8 mouse cellular contexts compared by ENCODE assay signal in genomic region chr5:135903551-135904151, GRCm38 (mm10). TPM values are rescaled to one million over a fixed set of nuclear protein-coding genes. Genes with fewer than 3 reads are reported as not detected.
DNase-seq lines count a peak whose midpoint lies in the region; ATAC-seq and TF ChIP-seq lines count a peak whose summit lies in the region.

No protein-coding gene starts in this region.

- peak; percentile 96 for ATAC-seq in forebrain, embryonic 12.5 days (ENCODE audit: low FRiP score)
- ATAC-seq in heart, postnatal 0 days (ENCODE audit: insufficient read depth, low read depth), result peak; percentile 90
- ATAC-seq in liver, embryonic 15.5 days (ENCODE audit: insufficient read depth), result peak; percentile 72
- ATAC-seq in neural tube, embryonic 12.5 days (ENCODE audit: low FRiP score, low read depth), result peak; percentile 97
- peak; percentile 96 for ATAC-seq in stomach, postnatal 0 days (ENCODE audit: low FRiP score, low TSS enrichment)

- TF ChIP-seq EP300 in heart, postnatal 0 days (IDR thresholded peaks at IDR 0.05; ENCODE audit: low read depth), result no peak
- TF ChIP-seq EP300 in stomach, postnatal 0 days (optimal IDR thresholded peaks at IDR 0.05), result no peak

- H3K27me3 ChIP-seq in E14TG2a.4 (ENCODE audit: insufficient read depth, low read length), result no peaks in the 10 kb centered on the region
- no peaks in the 10 kb centered on the region for H3K27me3 ChIP-seq in forebrain, embryonic 12.5 days
- no peaks in the 10 kb centered on the region for H3K27me3 ChIP-seq in heart, postnatal 0 days (ENCODE audit: control insufficient read depth, insufficient read depth, low read length)
- no peaks in the 10 kb centered on the region for H3K27me3 ChIP-seq in liver, embryonic 15.5 days
- H3K27me3 ChIP-seq in neural tube, embryonic 12.5 days (replicated peaks), result no peaks in the 10 kb centered on the region
- H3K27me3 ChIP-seq in stomach, postnatal 0 days (ENCODE audit: control insufficient read depth, insufficient read depth, low read length), result no peaks in the 10 kb centered on the region

- peak; percentile 95 for TF ChIP-seq CTCF in E14TG2a.4 (conservative IDR thresholded peaks at IDR 0.05; ENCODE audit: low read length)
- peak; percentile 97 for TF ChIP-seq CTCF in heart, postnatal 0 days (IDR thresholded peaks at IDR 0.05; ENCODE audit: low read depth)
- peak; percentile 94 for TF ChIP-seq CTCF in stomach, postnatal 0 days (IDR thresholded peaks at IDR 0.05; ENCODE audit: low read depth)

- peak overlapping the region; percentile 74 for H3K27ac ChIP-seq in forebrain, embryonic 12.5 days
- H3K27ac ChIP-seq in heart, postnatal 0 days (ENCODE audit: low read depth), result peak overlapping the region; percentile 64; the same call in 1 of the 2 replicates
- no peak overlapping the region for H3K27ac ChIP-seq in liver, embryonic 15.5 days (replicated peaks)
- H3K27ac ChIP-seq in neural tube, embryonic 12.5 days, result peak overlapping the region; percentile 59
- 0 out of 2 replicates have a peak overlapping the region, but pooled peaks have one; percentile 30 for H3K27ac ChIP-seq in stomach, postnatal 0 days (replicated peaks)

- DNase-seq in c-Kit-positive CD71-positive TER-119-negative erythroid progenitor cells, embryonic 14.5 days (ENCODE audit: low read depth), result peak; percentile 56
- peak; percentile 83 for DNase-seq in heart, postnatal 0 days (ENCODE audit: low spot score)
- DNase-seq in kidney, postnatal 4 days, result peak; percentile 95 to 96
- DNase-seq in stomach, postnatal 0 days (ENCODE audit: low spot score), result peak; percentile 89

- peak overlapping the region; percentile 65 for H3K4me2 ChIP-seq in forebrain, embryonic 12.5 days
- peak overlapping the region; percentile 67 for H3K4me2 ChIP-seq in heart, postnatal 0 days (ENCODE audit: low read depth, low read length)
- peak overlapping the region; percentile 59 for H3K4me2 ChIP-seq in liver, embryonic 15.5 days
- peak overlapping the region; percentile 72 for H3K4me2 ChIP-seq in neural tube, embryonic 12.5 days (replicated peaks)
- peak overlapping the region; percentile 64 for H3K4me2 ChIP-seq in stomach, postnatal 0 days (replicated peaks; ENCODE audit: low read depth)

- H3K9ac ChIP-seq in forebrain, embryonic 12.5 days, result peak overlapping the region; percentile 41; the same call in 1 of the 2 replicates
- no peak overlapping the region for H3K9ac ChIP-seq in heart, postnatal 0 days (replicated peaks; ENCODE audit: low read depth, low read length)
- no peak overlapping the region for H3K9ac ChIP-seq in liver, embryonic 15.5 days
- peak overlapping the region; percentile 38; the same call in 1 of the 2 replicates for H3K9ac ChIP-seq in neural tube, embryonic 12.5 days
- peak overlapping the region; percentile 53 for H3K9ac ChIP-seq in stomach, postnatal 0 days (ENCODE audit: low read length)

- peak overlapping the region; percentile 72 for H3K4me3 ChIP-seq in E14TG2a.4 (replicated peaks; ENCODE audit: low read length)
- H3K4me3 ChIP-seq in forebrain, embryonic 12.5 days (replicated peaks), result peak overlapping the region; percentile 33
- peak overlapping the region; percentile 42 for H3K4me3 ChIP-seq in heart, postnatal 0 days (ENCODE audit: low read depth, low read length)
- peak overlapping the region; percentile 29 for H3K4me3 ChIP-seq in liver, embryonic 15.5 days (replicated peaks)
- H3K4me3 ChIP-seq in neural tube, embryonic 12.5 days, result peak overlapping the region; percentile 35
- peak overlapping the region; percentile 37 for H3K4me3 ChIP-seq in stomach, postnatal 0 days (ENCODE audit: low read depth, low read length)

- H3K9me3 ChIP-seq in E14TG2a.4 (ENCODE audit: low read length), result no peaks in the 10 kb centered on the region
- H3K9me3 ChIP-seq in forebrain, embryonic 12.5 days, result no peaks in the 10 kb centered on the region
- H3K9me3 ChIP-seq in heart, postnatal 0 days (replicated peaks; ENCODE audit: control insufficient read depth, low read length), result no peaks in the 10 kb centered on the region
- no peaks in the 10 kb centered on the region for H3K9me3 ChIP-seq in liver, embryonic 15.5 days (replicated peaks)
- H3K9me3 ChIP-seq in neural tube, embryonic 12.5 days, result no peaks in the 10 kb centered on the region
- no peaks in the 10 kb centered on the region for H3K9me3 ChIP-seq in stomach, postnatal 0 days (ENCODE audit: control insufficient read depth, low read length)

- WGBS in forebrain, embryonic 12.5 days, result under 1% methylated on average over 30 of the region's 30 CpGs
- WGBS in heart, postnatal 0 days, result 2% methylated on average over 30 of the region's 30 CpGs
- WGBS in liver, embryonic 15.5 days (ENCODE audit: insufficient replicate concordance), result 5% methylated on average over 30 of the region's 30 CpGs
- under 1% methylated on average over 30 of the region's 30 CpGs for WGBS in neural tube, embryonic 12.5 days
- 3% methylated on average over 30 of the region's 30 CpGs for WGBS in stomach, postnatal 0 days

- peaks cover 87% of the 10 kb centered on the region for H3K4me1 ChIP-seq in E14TG2a.4 (replicated peaks; ENCODE audit: low read depth, low read length)
- peaks cover 24% of the 10 kb centered on the region for H3K4me1 ChIP-seq in forebrain, embryonic 12.5 days
- H3K4me1 ChIP-seq in heart, postnatal 0 days (ENCODE audit: control insufficient read depth, insufficient read depth), result peaks cover 21% of the 10 kb centered on the region
- H3K4me1 ChIP-seq in liver, embryonic 15.5 days (replicated peaks), result peaks cover 50% of the 10 kb centered on the region
- peaks cover 7% of the 10 kb centered on the region; the same call in 1 of the 2 replicates for H3K4me1 ChIP-seq in neural tube, embryonic 12.5 days
- no peaks in the 10 kb centered on the region for H3K4me1 ChIP-seq in stomach, postnatal 0 days (replicated peaks; ENCODE audit: control insufficient read depth, insufficient read depth)

- peaks cover 46% of the 10 kb centered on the region for H3K36me3 ChIP-seq in E14TG2a.4 (ENCODE audit: insufficient read depth, low read length)
- peaks cover 22% of the 10 kb centered on the region for H3K36me3 ChIP-seq in forebrain, embryonic 12.5 days (replicated peaks)
- 0 out of 2 replicates have a peak, but pooled peaks cover 6% of the 10 kb centered on the region for H3K36me3 ChIP-seq in heart, postnatal 0 days (replicated peaks; ENCODE audit: control insufficient read depth, insufficient read depth, low read length)
- H3K36me3 ChIP-seq in liver, embryonic 15.5 days (replicated peaks), result no peaks in the 10 kb centered on the region
- H3K36me3 ChIP-seq in neural tube, embryonic 12.5 days, result peaks cover 16% of the 10 kb centered on the region; the same call in 1 of the 2 replicates
- H3K36me3 ChIP-seq in stomach, postnatal 0 days (ENCODE audit: control insufficient read depth, insufficient read depth, low read length), result 0 out of 2 replicates have a peak, but pooled peaks cover 8% of the 10 kb centered on the region

RNA-seq across cellular contexts. Expression of gene Hspb1, which starts 15.9 kb away (rescaled TPM):
- 7.8 and 10.7 TPM in 2 replicates for polyA plus RNA-seq in forebrain, embryonic 12.5 days (2016; fragmentation: Nextera tagmentation; extraction: Ambion mirVana)
- 1,178 and 1,316 TPM in 2 replicates for total RNA-seq in heart, postnatal 0 days (2014; rRNA removed; ENCODE audit: low replicate concordance)
- 974 and 1,039 TPM in 2 replicates for polyA plus RNA-seq in heart, postnatal 0 days (2015; fragmentation: Nextera tagmentation; extraction: Ambion mirVana)
- 12.6 and 16.1 TPM in 2 replicates for polyA plus RNA-seq in liver, embryonic 15.5 days (2015; fragmentation: Nextera tagmentation; extraction: Ambion mirVana)
- polyA plus RNA-seq in neural tube, embryonic 12.5 days (2016; fragmentation: Nextera tagmentation; extraction: Ambion mirVana), result 22.3 and 26.5 TPM in 2 replicates
- polyA plus RNA-seq in stomach, postnatal 0 days (2015; fragmentation: Nextera tagmentation; extraction: Ambion mirVana), result 1,235 and 1,355 TPM in 2 replicates

RNA-seq across cellular contexts. Expression of gene Ywhag, which starts 30.8 kb away (rescaled TPM):
- 410 and 460 TPM in 2 replicates for polyA plus RNA-seq in forebrain, embryonic 12.5 days (2016; fragmentation: Nextera tagmentation; extraction: Ambion mirVana)
- 47.3 and 67.2 TPM in 2 replicates for total RNA-seq in heart, postnatal 0 days (2014; rRNA removed; ENCODE audit: low replicate concordance)
- polyA plus RNA-seq in heart, postnatal 0 days (2015; fragmentation: Nextera tagmentation; extraction: Ambion mirVana), result 137 and 149 TPM in 2 replicates
- 60.9 and 65.4 TPM in 2 replicates for polyA plus RNA-seq in liver, embryonic 15.5 days (2015; fragmentation: Nextera tagmentation; extraction: Ambion mirVana)
- 516 and 524 TPM in 2 replicates for polyA plus RNA-seq in neural tube, embryonic 12.5 days (2016; fragmentation: Nextera tagmentation; extraction: Ambion mirVana)
- 86.0 and 89.2 TPM in 2 replicates for polyA plus RNA-seq in stomach, postnatal 0 days (2015; fragmentation: Nextera tagmentation; extraction: Ambion mirVana)

Comparison
In these comparisons a context has a peak if more than half of its experiments do, and no peak if none do; other contexts are left out.
1. H3K9ac ChIP-seq: peak in forebrain, embryonic 12.5 days (single experiment), neural tube, embryonic 12.5 days (single experiment) and stomach, postnatal 0 days (single experiment); none in heart, postnatal 0 days (single experiment) and liver, embryonic 15.5 days (single experiment).
2. RNA of gene Hspb1, which starts 15.9 kb away (polyA plus RNA-seq): 1,235 to 1,355 TPM in stomach, postnatal 0 days and 974 to 1,039 TPM in heart, postnatal 0 days; 22.3 to 26.5 TPM in neural tube, embryonic 12.5 days, 12.6 to 16.1 TPM in liver, embryonic 15.5 days and 7.8 to 10.7 TPM in forebrain, embryonic 12.5 days; every median in the first group is over 10 times any median in the second.
3. Peak in every context shown above with its lines, with median percentiles within 50 percentile points of each other: H3K4me3 ChIP-seq, CTCF ChIP-seq, DNase-seq, ATAC-seq and H3K4me2 ChIP-seq.